Mouse (Mus musculus): ENCODE results near the gene Ppm1g. TPM values are rescaled to one million over a fixed set of nuclear protein-coding genes. Genes with fewer than 3 reads are reported as not detected.

Ppm1g gene
- 10 to 100 TPM; 77.5 to 87.1 TPM for total RNA-seq (2021)
- long read RNA-seq, experiment 1, transcript Ppm1g-201 (10 exons, 2,307 nt) = major isoform, 113 of 116 reads
- long read RNA-seq, experiment 1, partial matches to known transcripts = 1 of 116 reads
- long read RNA-seq, experiment 1, other reads (novel, unspliced or antisense) = 2 of 116 reads
- long read RNA-seq, experiment 2, transcript Ppm1g-201 (10 exons, 2,307 nt) = major isoform, 108 of 124 reads
- long read RNA-seq, experiment 2, partial matches to known transcripts = 9 of 124 reads
- long read RNA-seq, experiment 2, other reads (novel, unspliced or antisense) = 7 of 124 reads

DNA sequence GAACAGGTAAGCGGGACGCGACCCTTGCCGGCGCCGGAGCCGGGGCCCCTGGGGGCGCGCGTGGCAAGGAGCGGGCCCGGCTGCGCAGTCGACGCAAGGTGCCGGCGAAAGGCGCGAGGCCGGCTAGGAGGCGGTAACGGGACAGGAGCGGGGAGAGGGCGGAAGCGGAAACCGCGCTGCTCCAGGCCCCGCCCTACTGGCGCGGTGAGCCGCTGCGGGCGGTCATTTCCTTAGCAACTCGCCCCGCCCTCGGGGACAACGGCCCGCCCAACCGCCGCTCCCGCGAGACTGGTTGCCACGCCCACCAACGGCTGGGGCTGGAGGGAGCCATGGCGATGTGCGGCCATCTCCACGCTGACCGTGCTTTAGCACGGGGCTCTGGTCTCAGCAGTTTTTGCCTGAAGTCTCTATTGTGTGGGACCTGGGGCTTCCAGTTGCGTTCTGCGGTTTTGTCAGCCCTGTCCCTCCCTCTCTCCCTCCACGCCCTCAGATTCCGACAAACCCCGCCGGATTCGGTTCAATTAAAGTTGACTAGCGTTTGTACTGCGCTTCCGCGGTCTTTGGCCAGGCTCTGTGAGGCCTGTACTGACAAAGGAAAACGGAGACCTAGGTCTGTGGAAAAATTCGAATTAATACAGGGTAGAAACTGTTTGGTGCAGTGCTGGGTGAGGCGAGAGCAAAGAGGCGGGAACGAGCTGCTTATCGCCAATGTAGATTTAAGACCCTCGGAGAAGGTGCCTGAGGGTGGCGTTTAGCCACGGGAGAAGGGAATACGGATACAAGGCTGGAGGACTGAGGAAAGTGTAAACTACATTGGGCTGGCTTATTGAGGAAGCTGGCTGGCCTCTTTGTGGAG lies at the start of gene Ppm1g:
TSS of gene Ppm1g (minus strand) at position 240 of the 856 bp plus-strand sequence.
- DNase-seq (ENCODE audit: low spot score in 2 of 2) = peak; percentile 95 to 96
- intact Hi-C loops (cut with DNase I) = loop anchor here (2.0 to 5.0 kb wide), 2 partner anchors 20 to 107 kb away; partner anchors contain the start of genes Gm9970 and Nrbp1

DNA sequence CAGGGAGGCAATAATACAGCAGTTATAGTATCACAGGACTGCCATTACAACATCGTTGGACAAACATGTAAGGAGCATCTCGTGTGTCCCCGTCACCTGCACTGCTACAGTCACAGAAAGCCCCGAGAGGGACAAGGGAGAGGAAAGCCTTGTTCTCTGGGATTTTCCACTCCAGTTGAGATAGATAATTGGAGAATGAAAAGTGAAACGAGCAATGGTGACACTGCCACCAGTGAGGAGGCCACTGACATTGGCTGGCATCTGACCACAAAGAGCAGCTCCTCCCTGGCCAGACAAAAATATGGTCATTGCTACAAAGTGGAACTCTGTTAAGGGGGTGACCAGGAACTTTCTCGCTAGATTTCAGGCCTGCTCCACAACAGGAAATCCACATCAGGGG lies 47.2 kb upstream of the Ppm1g start:
- no peak for DNase-seq (ENCODE audit: low spot score in 2 of 2)
- intact Hi-C loops (cut with DNase I) = no loop called here

DNA sequence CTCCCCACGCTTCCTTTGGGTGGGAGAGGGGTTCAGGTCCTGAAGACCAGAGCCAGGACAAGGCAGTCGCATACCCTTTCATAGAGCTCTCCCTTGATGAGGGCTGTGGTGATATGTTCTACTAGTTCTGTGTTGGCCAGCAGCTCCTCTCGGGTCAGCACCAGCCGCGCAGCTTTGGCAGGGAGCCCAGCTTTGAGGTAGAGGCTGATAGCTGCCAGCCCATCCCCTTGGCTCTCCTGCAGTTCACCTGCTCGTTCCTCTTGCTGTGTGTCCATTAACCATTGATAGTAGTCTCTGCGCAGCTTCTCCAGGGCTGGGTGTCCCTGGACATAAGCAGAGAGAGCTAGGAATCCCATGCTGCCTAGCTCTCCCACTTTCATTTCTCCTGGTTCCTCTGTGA lies 45.6 kb upstream of the Ppm1g start:
- intact Hi-C loops (cut with DNase I) = no loop called here
- no peak for DNase-seq (ENCODE audit: low spot score in 2 of 2)

GRCm38 (mm10) chr5:31257616-31258015 lies 37.1 kb upstream of the Ppm1g start:
- intact Hi-C loops (cut with DNase I) = no loop called here
- DNase-seq (ENCODE audit: low spot score in 2 of 2) = no peak

DNA sequence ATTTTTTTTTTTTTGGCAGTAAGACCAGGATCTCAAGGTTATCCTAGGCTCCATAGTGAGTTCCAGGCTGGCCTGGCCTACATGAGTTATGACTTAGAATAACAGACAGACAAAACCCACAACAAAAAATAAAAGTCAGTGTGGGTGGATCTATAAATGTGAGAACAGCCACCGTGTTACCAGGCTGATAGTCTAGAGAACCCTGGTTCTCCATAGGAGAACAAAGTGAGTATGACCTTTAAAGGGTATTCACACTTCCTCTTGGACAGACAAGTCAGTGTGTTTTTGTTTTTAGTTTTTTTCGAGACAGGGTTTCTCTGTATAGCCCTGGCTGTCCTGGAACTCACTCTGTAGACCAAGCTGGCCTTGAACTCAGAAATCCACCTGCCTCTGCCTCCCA lies 35.5 kb upstream of the Ppm1g start:
- DNase-seq (ENCODE audit: low spot score in 2 of 2) = no peak
- intact Hi-C loops (cut with DNase I) = no loop called here

GRCm38 (mm10) chr5:31255381-31255780 lies 34.9 kb upstream of the Ppm1g start:
- no peak for DNase-seq (ENCODE audit: low spot score in 2 of 2)
- intact Hi-C loops (cut with DNase I) = no loop called here

DNA sequence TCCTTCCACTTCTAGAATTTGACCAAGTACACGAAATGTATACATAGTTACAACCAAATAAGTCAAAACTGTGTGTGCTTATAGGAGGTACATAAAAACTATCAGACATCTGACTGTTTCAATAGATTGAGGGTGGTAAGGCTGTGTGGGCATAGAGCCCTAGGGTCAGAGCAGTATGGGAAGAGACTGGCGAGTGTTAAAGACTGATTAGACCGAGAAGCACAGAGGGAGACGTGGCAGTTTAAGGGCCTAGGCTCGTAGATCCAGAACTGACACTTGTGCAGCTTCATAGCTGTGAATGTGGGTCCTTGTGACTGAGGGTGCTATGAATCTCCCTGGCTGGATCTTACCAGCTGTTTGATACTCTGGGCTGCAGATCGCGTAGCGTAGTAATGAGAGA lies 34.4 kb upstream of the Ppm1g start:
- DNase-seq (ENCODE audit: low spot score in 2 of 2) = no peak
- intact Hi-C loops (cut with DNase I) = no loop called here

- DNase-seq (ENCODE audit: low spot score in 2 of 2) = no peak
- intact Hi-C loops (cut with DNase I) = no loop called here
Observed at GRCm38 (mm10) chr5:31254452-31254851, 34.0 kb upstream of the Ppm1g start.

DNA sequence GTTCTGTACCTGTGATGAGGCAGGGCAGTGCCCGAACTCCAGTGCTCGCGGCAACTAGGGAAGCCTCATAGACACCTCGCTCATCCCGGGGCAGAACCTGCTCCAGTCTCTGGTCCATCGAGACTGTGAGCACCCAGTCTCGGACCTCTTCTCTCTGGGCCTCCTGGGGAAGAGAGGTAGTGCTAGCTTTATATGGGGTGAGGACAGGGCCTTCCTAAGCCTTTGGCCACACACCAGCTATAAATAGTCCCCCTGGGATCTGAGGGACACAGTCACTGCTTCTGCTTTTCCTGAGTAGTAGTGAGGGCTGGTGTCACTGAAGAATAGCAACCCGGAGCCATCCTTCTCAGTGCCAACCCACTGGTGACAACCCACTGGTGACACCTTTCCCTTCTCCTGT lies 33.3 kb upstream of the Ppm1g start:
- no peak for DNase-seq (ENCODE audit: low spot score in 2 of 2)
- intact Hi-C loops (cut with DNase I) = no loop called here

DNA sequence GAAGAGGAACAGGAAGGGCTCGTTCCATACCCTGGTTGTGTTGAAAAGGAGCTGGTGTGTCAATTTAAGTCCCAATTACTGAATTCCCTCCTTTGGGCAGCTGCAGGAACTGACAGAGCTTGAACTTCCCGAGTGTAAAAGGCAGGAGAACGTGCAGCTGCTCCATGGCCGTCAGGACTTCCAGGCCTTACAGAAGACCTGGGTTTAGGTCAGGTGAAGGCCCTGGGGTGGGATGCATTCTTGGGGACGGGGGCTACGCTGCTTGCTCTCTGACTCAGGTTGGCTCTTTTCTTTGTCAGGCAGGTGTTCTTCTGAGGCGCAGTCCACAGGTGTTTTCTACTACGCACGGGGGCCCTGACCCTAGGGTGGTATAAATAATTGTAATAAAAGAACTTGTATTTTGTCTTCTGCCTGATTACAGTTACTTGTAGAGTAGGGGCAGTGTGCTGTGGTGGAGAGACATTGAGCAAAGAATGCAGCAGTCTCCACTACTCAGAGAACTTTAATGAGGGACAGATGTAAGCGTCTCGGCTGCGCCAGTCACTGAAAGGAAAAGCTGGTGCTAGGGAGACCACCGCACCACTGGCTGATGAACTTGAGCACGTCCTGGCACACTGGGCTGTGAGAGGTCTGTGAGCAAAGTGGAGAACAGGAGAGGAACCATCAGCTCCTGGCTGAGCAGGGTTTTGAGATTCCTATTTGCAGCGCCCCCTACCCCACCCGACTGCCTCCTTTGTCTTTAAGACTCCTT lies 32.5 kb upstream of the Ppm1g start:
- intact Hi-C loops (cut with DNase I) = no loop called here
- no peak for DNase-seq (ENCODE audit: low spot score in 2 of 2)

DNA sequence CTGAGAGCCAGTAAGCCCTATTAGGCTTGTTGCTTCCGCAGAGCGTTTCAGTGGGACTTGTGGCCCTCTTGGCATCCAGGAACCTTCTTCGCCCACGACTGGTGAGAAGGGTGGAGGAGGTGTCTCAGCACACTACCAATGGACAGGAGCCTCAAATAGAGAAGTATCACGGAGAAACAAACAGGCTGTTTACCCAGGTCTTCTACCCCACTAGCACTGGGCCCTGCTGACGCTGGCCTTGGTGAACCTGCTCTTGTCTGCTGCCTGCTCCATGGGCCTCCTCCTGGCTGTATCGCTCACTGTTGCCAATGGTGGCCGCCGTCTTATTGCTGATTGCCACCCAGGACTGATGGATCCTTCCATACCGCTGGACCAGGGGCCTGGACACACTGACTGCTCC lies 31.7 kb upstream of the Ppm1g start:
- intact Hi-C loops (cut with DNase I) = no loop called here
- no peak for DNase-seq (ENCODE audit: low spot score in 2 of 2)

- DNase-seq (ENCODE audit: low spot score in 2 of 2) = peak in 1 of 2 experiments; percentile 59
Observed at GRCm38 (mm10) chr5:31251541-31252101, 31.1 kb upstream of the Ppm1g start, which contains the start of gene Krtcap3. Krtcap3 (plus strand) TSS chr5:31251691.

GRCm38 (mm10) chr5:31250716-31251115 lies 30.2 kb upstream of the Ppm1g start:
- no peak for DNase-seq (ENCODE audit: low spot score in 2 of 2)
- intact Hi-C loops (cut with DNase I) = no loop called here

More at GRCm38 (mm10) chr5:31251541-31252101, 31.1 kb upstream of the Ppm1g start, which contains the start of gene Krtcap3:
- intact Hi-C loops (cut with DNase I) = no loop called here

GRCm38 (mm10) chr5:31242191-31242590 lies 21.7 kb upstream of the Ppm1g start:
- no peak for DNase-seq (ENCODE audit: low spot score in 2 of 2)
- intact Hi-C loops (cut with DNase I) = no loop called here

- DNase-seq (ENCODE audit: low spot score in 2 of 2) = no peak
- intact Hi-C loops (cut with DNase I) = loop anchor here (2.0 kb wide), 1 partner anchor 21 kb away; the partner anchor contains the start of gene Ppm1g
Observed at GRCm38 (mm10) chr5:31241522-31242034, 21.1 kb upstream of the Ppm1g start.

DNA sequence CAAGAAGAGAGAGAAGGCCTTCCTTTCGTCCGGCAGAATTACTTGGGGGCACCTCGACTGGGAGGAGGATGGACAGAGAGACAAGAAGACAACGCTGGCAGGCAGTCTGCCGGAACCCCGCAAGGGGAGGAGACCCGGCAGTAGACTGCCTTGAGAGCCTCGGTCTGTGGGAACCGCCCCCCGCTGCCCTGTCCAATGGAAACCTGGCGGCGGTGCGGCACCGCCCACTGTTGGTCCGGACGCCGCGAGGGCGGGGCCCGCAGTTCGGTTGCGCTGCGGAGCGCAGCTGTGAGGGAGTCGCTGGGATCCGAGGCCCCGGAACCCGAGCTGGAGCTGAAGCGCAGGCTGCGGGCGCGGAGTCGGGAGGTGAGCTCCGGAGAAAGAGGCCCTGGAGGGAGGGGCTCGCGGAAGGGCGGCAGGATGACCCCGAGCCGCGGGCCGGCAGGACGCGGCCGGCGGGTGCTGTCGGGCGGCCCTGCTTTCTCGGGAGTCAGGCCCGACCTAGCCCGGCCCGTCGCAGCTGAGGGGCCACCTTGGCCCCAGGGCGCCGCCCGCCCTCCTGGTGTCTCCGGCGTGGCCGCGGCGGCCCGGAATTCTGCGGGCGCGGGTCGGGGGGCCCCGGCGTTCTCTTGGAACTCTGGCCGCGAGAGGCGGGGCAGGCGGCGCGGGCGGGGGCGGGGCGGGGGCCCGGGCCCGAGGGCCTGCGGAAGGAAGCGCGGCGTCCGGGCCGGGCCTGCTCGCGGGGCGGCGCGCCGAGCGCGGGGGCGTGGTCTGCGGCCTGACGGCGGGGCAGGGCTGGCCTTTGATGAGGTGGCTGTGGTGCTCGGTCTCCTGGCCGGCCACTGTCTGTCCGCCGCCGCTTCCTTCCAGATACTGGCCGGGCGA lies 20.4 kb upstream of the Ppm1g start, which contains the start of the genes Nrbp1 and Gm9970:
TSS of gene Nrbp1 (plus strand) at position 228 of the 885 bp plus-strand sequence.
TSS of gene Gm9970 (minus strand) at position 596 of the 885 bp plus-strand sequence.
- DNase-seq (ENCODE audit: low spot score in 2 of 2) = peak; percentile 95 to 97
- intact Hi-C loops (cut with DNase I) = loop anchor here (2.0 kb wide), 1 partner anchor 20 kb away; the partner anchor contains the start of gene Ppm1g

- intact Hi-C loops (cut with DNase I) = no loop called here
- DNase-seq (ENCODE audit: low spot score in 2 of 2) = no peak
Observed at GRCm38 (mm10) chr5:31226641-31227040, 6.2 kb upstream of the Ppm1g start.

DNA sequence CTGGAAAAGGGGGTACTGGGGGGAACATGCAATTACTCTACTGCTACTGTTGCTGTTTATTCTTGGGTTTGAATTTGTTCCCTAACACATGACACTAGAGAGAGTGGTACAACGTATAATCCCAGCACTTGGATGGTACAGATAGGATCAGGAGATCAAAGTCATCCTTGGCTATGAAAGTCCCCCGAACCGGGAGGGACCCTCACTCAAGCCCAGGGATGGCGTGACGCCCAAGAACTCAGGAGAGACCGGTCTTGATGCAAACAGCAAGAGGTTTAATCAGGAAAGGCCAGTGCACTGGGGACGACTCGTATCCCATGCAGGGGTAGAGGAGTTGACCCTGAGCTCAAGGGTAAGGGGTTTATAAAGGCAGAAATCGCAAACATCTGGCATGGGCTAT lies 2.2 kb upstream of the Ppm1g start:
- intact Hi-C loops (cut with DNase I) = loop anchor here (5.0 kb wide), 1 partner anchor 105 kb away; no protein-coding TSS in a partner anchor
- DNase-seq (ENCODE audit: low spot score in 2 of 2) = no peak
